Mouse (Mus musculus) heart, postnatal 36 days (tissue): ENCODE results near the gene Lamtor3. TPM values are rescaled to one million over a fixed set of nuclear protein-coding genes. Genes with fewer than 3 reads are reported as not detected.
"Not testable (repeated sequence)": the region's sequence is repeated elsewhere in the genome, so short reads cannot be mapped to it uniquely, and the experiment has no call there.

Experiments used
- DNase-seq, 2 experiments: peaks; one replicate each; pipeline ENCODE4 v3.0.0; 2021 to 2022
- intact Hi-C: fragments of 180-260 bp; cut with DNase I; formaldehyde crosslinking; loops from one replicate; pipeline ENCODE4 v1.15.1; 2025
- total RNA-seq, 2 experiments: library from RNA; stranded (reverse); gene quantifications; 2 replicates each; pipeline ENCODE4 v1.2.3; 2021

The Lamtor3 gene
- total RNA-seq, 2 experiments from 2014 or later: 91.1 to 93.8 TPM

- intact Hi-C loops: no loop called here
- DNase-seq: no peak
Measured at GRCm38 (mm10) chr3:137957864-137958263, 39.6 kb downstream of the Lamtor3 start.

GRCm38 (mm10) chr3:137958352-137958751 is 40.0 kb downstream of the Lamtor3 start:
- DNase-seq: no peak
- intact Hi-C loops: no loop called here

- intact Hi-C loops: no loop called here
- no peak for DNase-seq
Measured at GRCm38 (mm10) chr3:137959456-137959855, 41.1 kb downstream of the Lamtor3 start.

GRCm38 (mm10) chr3:137961736-137962385 is 43.6 kb downstream of the Lamtor3 start:
- no peak for DNase-seq
- intact Hi-C loops: no loop called here

- no peak for DNase-seq
- intact Hi-C loops: no loop called here
Measured at GRCm38 (mm10) chr3:137963508-137963907, 45.2 kb downstream of the Lamtor3 start.

GRCm38 (mm10) chr3:137964014-137964413 is 45.7 kb downstream of the Lamtor3 start:
- intact Hi-C loops, DNase-seq: not testable (repeated sequence)

- no peak for DNase-seq
- intact Hi-C loops: no loop called here
Measured at GRCm38 (mm10) chr3:137968105-137968819, 50.0 kb downstream of the Lamtor3 start.

- DNase-seq: no peak
Measured at GRCm38 (mm10) chr3:137968820-137969486, 50.6 kb downstream of the Lamtor3 start.

GRCm38 (mm10) chr3:137969951-137970350 is 51.6 kb downstream of the Lamtor3 start:
- intact Hi-C loops: no loop called here
- DNase-seq: no peak

More at GRCm38 (mm10) chr3:137968820-137969486, 50.6 kb downstream of the Lamtor3 start:
- intact Hi-C loops: no loop called here

- no peak for DNase-seq
- intact Hi-C loops: no loop called here
Measured at GRCm38 (mm10) chr3:137972224-137972623, 53.9 kb downstream of the Lamtor3 start.

GRCm38 (mm10) chr3:137972989-137973388 is 54.7 kb downstream of the Lamtor3 start:
- intact Hi-C loops: no loop called here
- DNase-seq: no peak

GRCm38 (mm10) chr3:137974306-137974705 is 56.0 kb downstream of the Lamtor3 start:
- intact Hi-C loops: no loop called here
- DNase-seq: no peak

GRCm38 (mm10) chr3:137975435-137975834 is 57.1 kb downstream of the Lamtor3 start:
- intact Hi-C loops: no loop called here
- DNase-seq: no peak

GRCm38 (mm10) chr3:137975856-137976423 is 57.6 kb downstream of the Lamtor3 start:
- intact Hi-C loops: no loop called here
- no peak for DNase-seq

GRCm38 (mm10) chr3:137976943-137977628 is 58.8 kb downstream of the Lamtor3 start:
- DNase-seq: no peak
- intact Hi-C loops: no loop called here

- no peak for DNase-seq
- intact Hi-C loops: no loop called here
Measured at GRCm38 (mm10) chr3:137977629-137978041, 59.3 kb downstream of the Lamtor3 start.

GRCm38 (mm10) chr3:137978233-137978632 is 59.9 kb downstream of the Lamtor3 start:
- intact Hi-C loops: no loop called here
- DNase-seq: no peak
